Mouse (Mus musculus) frontal cortex, adult 2 months (tissue): Measurements from ENCODE around the gene Ccdc184. TPM values are rescaled to one million over a fixed set of nuclear protein-coding genes. Genes with fewer than 3 reads are reported as not detected.

Source experiments
- DNase-seq, 2 experiments: peaks; one replicate each; pipeline ENCODE4 v3.0.0; 2022; ENCODE audit warnings: low spot score in 1 of 2; ENCODE audit errors: extremely low spot score in 1 of 2
- polyA plus RNA-seq: library from polyadenylated mRNA; depleted of rRNA; stranded (reverse); fragments of >200 nt; gene quantifications from 2 replicates; pipeline ENCODE4 v1.2.3, GENCODE M21; 2012; rRNA removed

Gene Ccdc184
- polyA plus RNA-seq, result 13.0 and 14.6 TPM in 2 replicates

DNA sequence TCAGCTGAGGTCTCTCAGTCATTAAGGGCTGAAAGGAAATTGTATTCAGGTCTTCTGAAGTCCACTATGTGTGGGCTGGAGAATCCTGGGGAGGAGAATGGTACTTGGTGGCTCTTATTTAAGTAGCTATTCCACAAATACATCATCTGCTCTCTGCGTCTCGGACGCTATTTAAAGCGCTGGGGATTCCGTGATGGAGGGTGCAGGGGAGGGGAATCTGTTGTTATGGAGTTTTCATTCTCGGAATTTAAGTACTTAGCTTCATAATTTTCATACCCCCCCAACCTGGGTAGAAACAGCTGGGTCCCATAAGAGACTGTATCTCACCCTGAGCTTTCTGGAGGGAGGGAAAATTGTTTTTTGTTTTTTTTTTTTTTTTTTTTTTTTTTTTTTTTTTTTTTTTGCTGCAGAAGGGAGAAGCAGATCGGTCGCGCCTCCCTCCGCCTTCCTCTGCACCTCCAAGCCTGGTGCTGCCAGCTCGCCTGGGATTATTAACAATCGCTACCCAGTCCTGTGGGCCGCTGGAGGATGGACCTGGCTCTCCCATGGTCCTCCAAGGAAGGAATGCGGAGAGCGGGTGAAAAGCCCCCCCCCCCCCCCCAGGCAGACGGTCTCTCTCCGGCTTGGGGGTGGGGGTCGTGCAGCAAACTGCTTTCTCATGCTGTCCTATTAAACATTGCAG lies at the start of gene Ccdc184:
Ccdc184 (plus strand) TSS at position 196 of the 682 bp plus-strand sequence.
- no peak for DNase-seq

DNA sequence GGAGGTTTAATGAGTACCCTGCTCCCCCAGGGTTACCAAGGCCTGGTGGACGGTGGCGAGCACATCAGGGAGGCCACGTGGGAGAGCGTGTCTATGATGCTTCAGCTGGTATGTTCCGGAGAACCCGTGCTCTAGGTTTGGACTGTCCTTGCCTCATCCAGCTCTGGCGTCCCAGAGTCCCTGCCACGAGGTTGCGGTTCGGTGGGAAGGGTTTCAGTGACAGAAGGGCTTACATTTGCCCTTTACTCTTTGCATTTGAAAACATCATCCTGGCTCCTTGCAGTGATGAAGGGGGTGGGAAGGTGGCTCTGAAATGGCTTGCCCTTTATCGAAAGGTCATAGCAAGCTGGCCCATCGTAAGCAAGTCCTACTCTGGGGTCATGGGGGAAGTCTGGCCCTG lies 47.6 kb upstream of the Ccdc184 start:
- DNase-seq, result no peak

DNA sequence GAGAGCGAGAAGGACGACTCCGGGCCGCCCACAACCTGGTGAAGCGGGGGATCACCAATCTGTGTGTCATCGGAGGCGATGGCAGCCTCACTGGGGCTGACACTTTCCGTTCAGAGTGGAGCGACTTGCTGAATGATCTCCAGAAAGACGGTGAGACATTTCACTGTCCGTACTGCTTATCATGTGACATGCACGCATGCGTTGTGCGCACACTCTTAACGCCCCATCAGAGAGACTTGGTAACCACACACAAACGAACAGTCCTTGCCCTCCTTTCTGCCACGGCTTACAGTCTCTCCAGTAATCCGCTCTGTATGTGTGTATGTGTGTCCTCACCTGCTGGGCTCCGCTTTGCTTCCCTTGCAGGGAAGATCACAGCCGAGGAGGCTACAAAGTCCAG lies 46.1 kb upstream of the Ccdc184 start:
- DNase-seq, result no peak

DNA sequence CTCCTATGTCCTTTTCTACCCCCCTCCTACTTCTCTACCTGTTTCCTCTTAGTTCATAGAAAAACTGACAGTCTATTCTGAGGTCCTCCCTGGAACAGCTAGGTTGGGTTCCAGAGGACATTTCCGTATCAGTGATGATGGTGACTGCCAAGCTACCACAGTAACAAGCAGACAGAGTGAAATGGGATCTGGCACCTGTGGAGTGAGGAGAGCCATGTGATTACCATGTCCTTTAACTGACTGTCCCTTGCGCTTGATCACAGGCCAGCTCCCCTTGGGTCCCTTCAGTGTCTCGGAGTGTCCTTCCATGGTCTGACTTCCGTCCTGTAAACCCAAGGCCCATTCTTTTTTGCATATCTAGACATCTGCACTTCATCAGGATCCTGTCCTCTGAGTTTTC lies 36.0 kb upstream of the Ccdc184 start:
- no peak for DNase-seq

DNA sequence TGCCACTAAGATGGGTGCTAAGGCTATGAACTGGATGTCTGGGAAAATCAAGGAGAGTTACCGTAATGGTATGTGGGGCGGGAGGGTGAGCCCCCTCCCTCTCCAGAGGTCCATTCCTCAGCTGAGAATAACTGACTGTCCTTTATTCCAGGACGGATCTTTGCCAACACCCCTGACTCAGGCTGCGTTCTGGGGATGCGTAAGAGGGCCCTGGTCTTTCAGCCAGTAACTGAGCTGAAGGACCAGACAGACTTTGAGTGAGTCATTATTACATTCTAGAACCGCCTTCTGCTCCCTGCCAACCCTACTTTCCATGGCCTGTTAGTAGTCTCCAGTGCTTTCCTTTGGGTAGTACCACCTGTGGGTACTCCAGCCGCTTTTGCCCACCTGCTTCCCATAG lies 35.5 kb upstream of the Ccdc184 start:
- DNase-seq, result no peak

DNA sequence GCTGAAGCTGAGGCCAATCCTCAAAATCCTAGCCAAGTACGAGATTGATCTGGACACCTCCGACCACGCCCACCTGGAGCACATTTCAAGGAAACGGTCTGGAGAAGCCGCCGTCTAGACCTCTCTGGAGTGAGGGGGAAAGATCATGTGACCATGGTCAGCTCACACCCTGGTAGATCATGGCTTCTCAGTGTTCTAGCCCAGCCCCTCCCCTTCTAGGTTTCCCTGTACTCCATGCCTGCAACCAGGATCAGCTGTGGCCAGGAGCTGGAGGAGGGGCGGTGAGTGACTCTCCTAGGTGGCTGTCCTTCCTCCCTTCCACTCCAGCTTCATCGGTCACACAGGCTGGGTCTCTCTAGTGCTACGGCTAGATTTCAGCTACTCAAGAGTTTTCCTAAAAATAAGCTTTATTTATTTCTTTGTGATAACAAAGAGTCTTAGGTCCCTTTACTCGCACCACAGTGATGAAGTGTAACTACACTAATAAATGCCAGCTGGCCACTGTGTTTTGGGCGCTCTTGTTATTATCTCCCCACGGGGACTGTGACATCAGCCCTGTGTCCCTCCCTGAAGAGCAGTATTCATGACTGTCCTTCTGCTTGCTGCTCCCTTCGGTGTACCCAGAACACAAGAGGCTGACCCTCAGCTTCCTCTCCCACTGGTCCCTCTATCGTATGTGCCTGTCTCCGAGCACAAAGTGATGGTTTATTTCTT lies 34.9 kb upstream of the Ccdc184 start:
- no peak for DNase-seq

DNA sequence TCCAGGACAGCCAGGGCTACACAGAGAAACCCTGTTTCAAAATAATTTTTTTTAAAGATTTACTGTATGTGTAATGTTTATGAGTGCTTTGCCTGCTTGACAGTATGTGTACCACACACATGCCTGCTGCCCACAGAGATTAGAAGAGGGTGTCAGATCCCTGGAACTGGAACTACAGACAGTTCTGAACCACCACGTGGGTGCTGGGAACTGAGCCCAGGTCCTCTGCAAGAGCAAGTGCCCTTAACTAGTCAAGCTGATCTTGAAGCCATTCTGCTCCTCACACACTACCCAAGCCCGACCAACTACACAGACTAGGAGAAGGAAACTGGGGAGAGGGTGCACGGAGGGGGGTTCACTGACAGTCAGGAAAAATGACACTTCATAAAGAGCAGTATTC lies 33.5 kb upstream of the Ccdc184 start:
- no peak for DNase-seq

DNA sequence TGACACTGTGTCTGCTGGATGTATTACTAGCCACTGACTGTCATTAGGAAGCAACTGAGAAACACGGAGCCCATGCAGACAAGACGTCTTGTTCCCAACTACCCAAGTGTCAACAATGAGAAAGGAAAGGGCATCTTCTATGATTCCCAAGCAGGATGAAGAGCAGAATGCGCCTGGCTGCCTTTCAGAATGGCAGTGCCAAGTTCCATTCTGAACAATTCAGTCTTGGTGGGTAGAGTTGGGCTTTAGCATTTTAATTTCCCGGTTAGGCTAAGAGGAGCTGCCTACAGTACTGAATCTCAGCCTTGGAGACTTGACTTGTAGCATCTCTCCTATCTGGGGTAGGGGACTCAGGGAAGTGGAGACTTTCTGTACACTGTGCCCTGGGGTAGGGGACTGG lies 32.9 kb upstream of the Ccdc184 start:
- peak in 1 of 2 experiments; percentile 47 for DNase-seq

DNA sequence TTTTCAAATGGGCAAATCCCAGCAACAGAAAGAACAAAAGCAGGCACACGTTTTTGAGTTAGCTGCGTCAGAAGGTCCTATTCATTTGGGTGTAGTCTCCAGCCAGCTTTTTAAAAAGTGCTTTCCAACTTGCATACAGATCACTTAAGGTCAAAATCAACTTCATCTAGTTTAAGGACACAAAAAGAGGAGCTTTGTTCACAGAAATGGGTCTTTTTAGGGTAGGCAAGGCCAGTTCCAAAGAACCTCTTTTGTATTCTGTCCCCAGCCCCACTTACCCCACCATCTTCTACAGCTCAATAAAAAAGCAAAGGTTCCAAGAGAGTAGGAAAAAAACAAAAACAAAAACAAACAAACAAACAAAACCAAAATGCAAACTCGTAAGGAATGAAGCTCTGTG lies 32.3 kb upstream of the Ccdc184 start:
- no peak for DNase-seq

DNA sequence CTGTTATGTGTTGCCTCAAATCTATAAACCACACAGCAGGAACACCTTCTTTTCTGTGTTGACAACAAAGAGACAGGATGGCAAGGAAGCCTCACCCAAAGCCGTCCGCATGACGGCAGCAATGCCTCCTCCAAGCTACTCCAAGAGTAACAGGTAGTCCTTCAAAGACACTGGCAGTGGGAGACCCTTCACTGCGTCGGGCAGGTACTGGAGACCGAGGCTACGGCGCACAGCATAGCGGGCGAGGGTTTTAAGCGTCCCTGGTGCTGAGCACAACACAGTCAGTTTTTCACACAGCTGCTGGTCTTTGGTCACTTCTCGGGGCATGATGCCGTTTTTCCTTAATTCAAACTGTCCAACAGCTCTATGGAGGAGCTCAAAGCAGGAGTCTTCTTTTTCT lies 31.3 kb upstream of the Ccdc184 start:
- no peak for DNase-seq

DNA sequence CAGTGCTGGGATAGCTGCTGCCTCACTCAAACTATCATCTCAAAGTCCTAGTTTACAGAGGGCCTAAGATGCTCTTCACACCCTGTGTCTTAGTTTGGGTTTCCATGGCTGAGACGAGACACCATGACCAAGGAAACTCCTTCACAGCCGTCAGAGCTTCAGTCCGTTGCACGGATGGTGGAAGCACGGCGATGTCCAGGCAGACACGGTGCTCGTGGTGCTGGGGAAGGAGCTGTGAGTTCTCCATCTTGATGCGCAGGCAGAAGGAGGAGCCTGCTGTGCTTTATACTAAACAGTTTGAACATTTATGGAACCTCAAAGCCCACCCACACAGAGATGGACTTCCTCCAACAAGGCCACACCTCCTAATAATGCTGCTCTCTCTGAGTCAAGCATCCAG lies 30.1 kb upstream of the Ccdc184 start:
- no peak for DNase-seq

DNA sequence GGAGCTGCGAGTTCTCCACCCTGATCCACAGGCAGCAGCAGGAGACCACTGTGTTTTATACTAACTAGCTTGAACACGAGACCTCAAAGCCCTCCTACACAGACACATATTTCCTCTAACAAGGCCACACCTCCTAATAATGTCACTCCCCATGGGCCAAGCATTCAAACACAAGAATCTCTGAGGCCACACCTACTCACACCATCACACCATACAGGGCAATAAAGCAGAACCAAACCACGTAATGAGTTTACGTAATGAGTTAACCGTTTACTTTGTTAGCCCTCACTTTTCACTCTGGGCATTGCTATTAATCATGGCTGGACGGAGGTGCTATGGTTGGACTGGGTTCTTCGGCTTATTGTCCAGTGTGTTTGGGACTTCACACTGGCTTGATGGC lies 27.2 kb upstream of the Ccdc184 start:
- DNase-seq, result no peak

DNA sequence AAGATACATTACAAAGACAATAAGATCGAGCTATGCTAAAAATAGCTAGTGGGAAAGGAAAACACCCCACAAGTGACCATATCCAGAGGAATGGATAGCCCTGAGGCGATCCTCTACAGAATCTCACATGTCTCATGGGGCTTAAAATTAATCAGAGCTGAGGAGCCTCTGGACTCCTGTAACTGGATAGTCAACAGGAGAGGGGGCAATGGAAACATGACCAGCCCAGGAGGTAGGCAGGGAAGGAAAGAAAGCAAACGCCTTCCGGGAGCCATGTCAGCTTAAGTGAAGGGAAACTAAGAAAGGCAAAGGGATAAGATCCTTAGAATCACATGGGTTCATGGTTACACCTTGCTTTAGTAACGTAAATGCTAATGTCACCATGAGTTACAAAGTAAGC lies 26.1 kb upstream of the Ccdc184 start:
- no peak for DNase-seq

DNA sequence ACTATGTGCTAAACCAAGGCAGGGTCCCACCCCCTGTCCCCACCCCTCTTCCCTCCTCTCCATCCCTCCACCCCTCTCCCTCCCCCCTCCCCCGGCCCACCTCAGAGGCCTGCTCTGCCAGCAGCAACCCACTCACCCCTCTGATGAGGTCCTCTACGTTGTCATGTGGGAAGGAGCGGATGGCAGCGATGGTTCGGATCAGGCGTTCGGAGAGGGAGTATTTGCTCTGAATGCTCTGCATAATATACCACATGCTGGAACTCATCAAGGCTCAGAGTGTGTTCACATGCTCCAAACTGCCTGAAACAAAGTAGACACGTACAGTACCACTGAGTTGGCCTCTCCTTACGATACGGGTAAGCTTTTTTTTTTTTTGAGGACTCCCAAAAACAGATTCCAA lies 24.4 kb upstream of the Ccdc184 start:
- DNase-seq, result no peak

DNA sequence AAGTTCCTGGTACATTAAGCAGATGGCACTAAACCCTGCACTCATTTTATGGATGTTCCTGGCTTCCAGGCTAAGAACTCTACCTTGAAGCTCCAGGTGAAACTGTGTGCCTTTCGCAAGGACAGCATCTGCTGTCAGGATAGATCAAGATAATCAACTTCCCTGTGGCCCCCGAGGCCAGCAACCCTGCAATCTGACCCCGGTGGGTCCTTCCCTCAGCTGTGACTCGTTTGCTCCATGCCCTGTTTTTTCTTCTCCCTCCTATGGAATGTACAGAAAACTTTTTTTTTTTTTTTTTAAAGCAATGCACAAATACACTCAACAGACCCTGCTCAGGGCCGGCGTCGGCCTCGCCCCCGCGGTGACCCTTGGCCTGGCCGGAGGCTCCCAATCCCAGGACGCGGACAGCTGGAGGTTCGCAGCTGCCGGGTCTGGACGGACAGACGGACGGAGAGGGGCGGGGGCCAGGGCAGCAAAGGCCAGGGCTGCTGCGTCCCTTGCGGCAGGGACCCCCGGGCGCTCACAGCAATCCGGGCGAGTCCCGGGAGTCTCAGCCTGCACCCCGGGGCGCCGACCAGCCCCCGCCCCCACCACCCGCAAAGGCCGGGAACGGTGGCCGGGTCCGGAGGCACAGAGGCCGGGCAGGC lies 22.0 kb upstream of the Ccdc184 start:
- no peak for DNase-seq

DNA sequence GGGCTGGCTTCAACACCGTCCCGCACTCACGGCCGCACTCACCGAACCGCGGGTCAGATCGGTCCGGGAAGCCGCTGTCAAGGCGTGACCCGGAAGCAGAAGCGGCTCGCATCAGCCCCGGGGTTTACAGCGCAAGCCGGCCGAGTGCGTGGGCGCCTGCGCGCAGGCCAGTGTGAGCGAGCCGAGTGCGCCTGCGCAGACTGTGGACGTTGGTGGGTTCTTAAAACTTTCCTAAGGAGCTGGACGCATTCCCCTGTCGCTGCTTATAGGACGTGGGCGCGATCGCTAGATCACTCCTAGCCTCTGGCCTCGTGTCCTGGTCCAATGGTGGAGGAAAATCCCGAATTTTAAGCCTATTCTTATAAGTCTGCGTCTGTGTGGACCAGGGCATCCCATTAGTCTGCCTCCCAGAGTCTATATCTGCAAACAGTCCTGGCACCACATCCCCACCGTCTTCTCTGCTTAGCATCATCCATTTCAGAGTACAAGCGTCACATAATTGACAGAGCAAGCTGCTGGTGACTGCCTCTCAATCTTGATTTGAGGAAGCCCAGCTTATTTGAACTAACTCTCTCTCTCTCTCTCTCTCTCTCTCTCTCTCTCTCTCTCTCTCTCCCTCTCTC lies 21.3 kb upstream of the Ccdc184 start:
- DNase-seq, result peak; percentile 89 to 96

DNA sequence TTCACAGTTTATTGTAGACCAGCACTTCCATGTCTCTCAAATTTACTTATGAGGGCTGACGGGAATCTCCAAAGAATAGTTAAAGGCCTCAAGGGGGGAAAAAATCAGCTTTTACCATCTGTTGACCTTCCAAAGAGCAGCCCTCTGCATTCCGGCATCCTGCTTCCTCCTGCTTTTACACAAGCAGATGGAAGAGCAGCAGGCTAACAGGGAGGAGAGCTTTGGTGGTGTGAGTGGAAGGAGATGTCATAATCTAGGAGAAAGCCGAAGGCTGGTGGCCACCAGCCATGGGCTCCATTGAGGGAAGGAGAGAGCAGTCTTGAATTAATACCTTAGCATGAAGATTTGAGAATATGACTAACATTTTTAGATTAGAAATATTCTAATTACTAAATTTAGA lies 18.6 kb upstream of the Ccdc184 start:
- no peak for DNase-seq

DNA sequence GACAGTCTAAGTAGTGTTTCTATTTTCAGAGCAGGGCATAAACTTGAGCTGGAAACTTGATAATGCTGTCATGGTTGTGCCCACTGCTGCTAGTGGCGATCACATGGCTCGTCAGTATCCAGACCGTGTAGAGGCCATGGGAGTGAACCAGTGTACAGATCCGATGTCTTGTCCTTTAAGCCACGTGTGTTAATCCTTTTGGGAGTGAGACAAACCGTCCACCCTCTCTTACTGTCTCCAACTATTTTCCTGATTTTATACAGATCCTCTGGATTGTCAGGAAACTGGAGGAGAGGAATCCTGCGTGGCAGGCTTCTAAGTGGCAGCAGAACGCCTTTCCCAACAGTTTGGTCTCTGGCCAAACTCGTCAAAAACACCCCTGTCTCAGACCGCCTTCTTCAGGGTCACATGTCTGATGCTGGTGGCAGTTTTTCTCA lies 17.8 kb upstream of the Ccdc184 start:
- no peak for DNase-seq

DNA sequence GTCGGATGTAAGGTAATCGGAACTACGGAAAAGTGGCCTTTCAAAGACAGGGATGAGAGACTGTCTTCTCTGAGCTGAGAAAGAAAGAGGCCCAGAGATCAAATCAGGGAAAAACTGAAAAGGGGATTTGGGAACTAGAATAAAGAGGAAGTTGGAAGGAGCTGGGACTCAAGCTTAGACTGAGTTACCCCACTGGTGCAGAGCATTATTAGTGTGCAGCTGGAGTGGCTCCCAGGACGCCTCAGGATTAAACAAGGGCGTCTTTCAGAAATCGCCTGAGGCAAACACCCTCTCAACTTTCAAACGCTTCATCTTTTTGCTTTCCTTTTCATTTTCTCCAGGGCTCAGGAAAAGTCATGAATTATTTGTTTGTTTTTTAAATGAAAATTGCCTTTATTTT lies 14.0 kb upstream of the Ccdc184 start:
- DNase-seq, result no peak

DNA sequence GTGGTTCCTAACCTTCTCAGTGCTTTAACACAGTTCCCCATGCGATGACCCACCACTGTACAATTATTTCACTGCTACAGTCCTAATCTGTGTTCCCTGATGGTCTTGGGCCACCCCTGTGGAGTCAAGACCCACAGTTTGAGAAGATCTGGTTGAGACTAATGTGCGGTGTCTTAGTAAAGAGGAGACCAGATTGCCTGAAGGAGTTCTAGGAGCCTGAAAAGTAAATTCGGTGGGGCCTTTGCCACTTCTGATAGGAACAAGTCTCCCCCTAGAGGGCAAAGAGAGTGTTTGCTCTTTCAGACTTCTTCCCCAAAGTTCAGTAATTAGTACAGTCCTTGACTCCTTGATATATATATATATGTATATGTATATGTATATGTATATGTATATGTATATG lies 13.3 kb upstream of the Ccdc184 start:
- DNase-seq, result peak in 1 of 2 experiments; percentile 61

DNA sequence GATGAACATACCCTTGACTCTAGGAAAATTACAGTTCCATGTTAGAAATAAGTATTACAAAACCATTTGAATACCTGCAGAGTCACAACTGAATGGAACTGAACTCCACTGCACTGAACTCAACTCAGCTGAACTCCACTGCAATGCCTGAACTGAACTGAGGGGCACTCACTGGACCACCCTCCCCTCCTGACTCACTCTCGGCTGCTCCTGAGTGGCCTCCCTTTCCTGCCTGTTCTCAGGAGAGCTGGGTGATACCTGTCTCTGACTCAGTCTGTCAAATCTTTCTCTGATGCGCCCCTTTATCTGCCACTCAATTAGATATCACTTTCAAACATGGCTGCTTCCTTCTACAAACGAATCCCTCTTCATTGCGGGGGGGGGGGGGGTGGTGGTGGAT lies 12.8 kb upstream of the Ccdc184 start:
- DNase-seq, result no peak
